Mouse (Mus musculus): ENCODE results near the gene Gm21209. TPM values are rescaled to one million over a fixed set of nuclear protein-coding genes. Genes with fewer than 3 reads are reported as not detected.

Gene Gm21209
- not detected for polyA plus RNA-seq (2017; shearing (Covaris generic))

GRCm38 (mm10) chrY:49570856-49571255 is at the start of gene Gm21209:
Gene Gm21209 (plus strand): TSS chrY:49571156.

